Mouse (Mus musculus): ENCODE results near the gene Fndc3a. TPM values are rescaled to one million over a fixed set of nuclear protein-coding genes. Genes with fewer than 3 reads are reported as not detected.

The Fndc3a gene
- total RNA-seq, 2 experiments from 2014 or later: 36.7 to 37.0 TPM

Other genes starting within 250 kb of the Fndc3a start
- not detected for gene Gm9195, start 218.2 kb downstream of the Fndc3a start, total RNA-seq (2021)